Mouse (Mus musculus) thymus, adult 18-20 months (tissue): Measurements from ENCODE around the gene Olfr10.
A peak's percentile ranks its signal among the peaks of the same experiment; 100 is the strongest.
"Not testable (repeated sequence)": the region's sequence is repeated elsewhere in the genome, so short reads cannot be mapped to it uniquely, and the experiment has no call there.

ENCODE experiments used
- DNase-seq, 2 experiments: peaks; one replicate each; pipeline ENCODE4 v3.0.0; 2022; ENCODE audit warnings: mixed read lengths in 2 of 2

The Olfr10 gene

GRCm38 (mm10) chr11:49304441-49304840 is at the start of gene Olfr10:
Gene Olfr10 (plus strand): TSS chr11:49304741.
- no peak for DNase-seq

GRCm38 (mm10) chr11:49259296-49259695 is 45.2 kb upstream of the Olfr10 start:
- DNase-seq: no peak

- peak in 1 of 2 experiments; percentile 2 for DNase-seq
These were observed 44.7 kb upstream of the Olfr10 start for GRCm38 (mm10) chr11:49259829-49260228.

GRCm38 (mm10) chr11:49260598-49261312 is 43.8 kb upstream of the Olfr10 start:
- peak in 1 of 2 experiments; percentile 8 for DNase-seq

- peak in 1 of 2 experiments; percentile 2 for DNase-seq
These were observed 43.2 kb upstream of the Olfr10 start for GRCm38 (mm10) chr11:49261313-49261855.

GRCm38 (mm10) chr11:49262286-49262685 is 42.3 kb upstream of the Olfr10 start:
- DNase-seq: peak in 1 of 2 experiments; percentile 2

- peak in 1 of 2 experiments; percentile 3 for DNase-seq
These were observed 41.4 kb upstream of the Olfr10 start for GRCm38 (mm10) chr11:49263149-49263548.

GRCm38 (mm10) chr11:49264081-49264480 is 40.5 kb upstream of the Olfr10 start:
- no peak for DNase-seq

- no peak for DNase-seq
These were observed 39.9 kb upstream of the Olfr10 start for GRCm38 (mm10) chr11:49264622-49265021.

GRCm38 (mm10) chr11:49265101-49265500 is 39.4 kb upstream of the Olfr10 start:
- DNase-seq: no peak

- DNase-seq: no peak
These were observed 37.9 kb upstream of the Olfr10 start for GRCm38 (mm10) chr11:49266671-49267070.

- DNase-seq: no peak
These were observed 37.2 kb upstream of the Olfr10 start for GRCm38 (mm10) chr11:49267316-49267715.

GRCm38 (mm10) chr11:49267970-49268579 is 36.5 kb upstream of the Olfr10 start:
- DNase-seq: no peak

GRCm38 (mm10) chr11:49269761-49270160 is 34.8 kb upstream of the Olfr10 start:
- no peak for DNase-seq

- no peak for DNase-seq
These were observed 34.2 kb upstream of the Olfr10 start for GRCm38 (mm10) chr11:49270368-49270767.

GRCm38 (mm10) chr11:49271334-49271733 is 33.2 kb upstream of the Olfr10 start:
- DNase-seq: no peak

- DNase-seq: no peak
These were observed 30.6 kb upstream of the Olfr10 start for GRCm38 (mm10) chr11:49273834-49274519.

- no peak for DNase-seq
These were observed 26.3 kb upstream of the Olfr10 start, which contains the start of gene Olfr1393 for GRCm38 (mm10) chr11:49278222-49278621. Gene Olfr1393 (plus strand): TSS chr11:49278304.

GRCm38 (mm10) chr11:49284982-49285381 is 19.6 kb upstream of the Olfr10 start, which contains the start of gene Olfr1392:
Gene Olfr1392 (plus strand): TSS chr11:49285282.
- not testable (repeated sequence) for DNase-seq

GRCm38 (mm10) chr11:49287251-49287650 is 17.3 kb upstream of the Olfr10 start:
- DNase-seq: no peak

GRCm38 (mm10) chr11:49292777-49293176 is 11.8 kb upstream of the Olfr10 start:
- DNase-seq: no peak

GRCm38 (mm10) chr11:49308547-49308946 is 4.0 kb downstream of the Olfr10 start:
- not testable (repeated sequence) for DNase-seq

GRCm38 (mm10) chr11:49322442-49322841 is 17.9 kb downstream of the Olfr10 start, which contains the start of gene Olfr1391:
Gene Olfr1391 (plus strand): TSS chr11:49322742.
- DNase-seq: no peak
